Mouse (Mus musculus): ENCODE measurements around the gene Tbc1d32.

The Tbc1d32 gene

DNA sequence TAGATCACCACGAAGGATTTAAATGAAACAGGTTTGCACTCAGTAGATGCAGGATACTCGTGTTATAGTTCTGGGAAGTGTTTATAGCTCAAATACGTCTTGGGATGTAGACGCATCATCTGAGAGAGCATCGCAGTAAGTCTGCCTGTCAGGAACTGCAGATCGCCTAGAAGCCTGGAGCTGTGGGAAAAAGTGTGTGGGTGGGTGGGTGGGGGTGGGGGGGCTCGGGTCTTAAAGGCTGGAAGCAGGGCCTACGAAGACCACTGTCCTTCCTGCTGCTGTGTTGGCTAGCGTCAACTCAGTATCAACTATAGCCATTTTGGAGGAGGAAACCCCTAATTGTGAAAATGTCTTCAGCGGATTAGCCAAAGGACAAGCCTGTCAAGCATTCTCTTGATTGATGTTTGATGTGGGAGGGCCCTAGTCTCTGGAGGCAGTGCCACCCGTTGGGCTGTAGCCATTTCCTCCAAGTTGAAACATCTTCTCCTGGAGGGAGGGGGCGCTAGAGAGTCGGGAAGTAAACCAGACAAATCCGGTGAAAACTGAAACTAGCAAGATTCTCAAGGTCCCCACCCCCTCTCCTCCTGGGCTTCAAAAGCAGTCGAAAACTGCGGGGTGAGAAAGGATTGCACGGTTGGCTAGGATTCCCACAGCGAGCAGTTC, 122.0 kb downstream of the Tbc1d32 start, which contains the start of gene Msl3l2:
TSS of gene Msl3l2 (plus strand) at position 585 of the 663 bp plus-strand sequence.
- DNase-seq = peak; percentile 85

DNA sequence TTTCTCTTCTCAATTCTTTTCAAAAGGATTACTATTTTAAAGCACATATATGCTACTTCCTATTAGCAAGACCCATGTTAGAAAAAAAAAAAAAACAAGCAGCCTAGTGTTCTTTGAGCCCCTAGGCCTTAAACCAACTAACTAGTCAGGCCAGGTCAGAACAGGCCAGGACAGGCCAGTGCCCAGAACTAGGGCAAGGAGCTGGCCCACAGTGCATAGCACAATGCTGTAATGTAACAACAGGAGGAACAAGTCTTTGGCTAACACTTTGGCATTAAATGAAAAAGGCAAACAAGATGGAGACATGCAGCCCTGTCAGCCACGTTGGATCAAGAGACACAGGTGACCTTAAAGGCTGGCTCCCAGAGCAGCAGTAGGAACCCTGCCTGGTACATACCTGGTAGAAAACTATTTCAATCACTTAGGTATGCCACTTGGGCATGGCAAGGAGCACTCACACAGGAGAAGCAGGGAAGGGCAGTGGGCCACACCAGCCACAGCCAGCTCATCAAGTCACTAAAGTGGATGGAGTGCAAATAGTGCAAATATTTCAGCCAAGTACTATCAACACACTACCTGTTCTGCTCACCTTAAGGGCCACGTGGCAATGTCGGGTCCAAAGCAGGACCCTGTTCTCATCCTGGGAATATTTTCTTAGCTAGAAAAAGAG, 128.7 kb downstream of the Tbc1d32 start:
- DNase-seq = no peak

DNA sequence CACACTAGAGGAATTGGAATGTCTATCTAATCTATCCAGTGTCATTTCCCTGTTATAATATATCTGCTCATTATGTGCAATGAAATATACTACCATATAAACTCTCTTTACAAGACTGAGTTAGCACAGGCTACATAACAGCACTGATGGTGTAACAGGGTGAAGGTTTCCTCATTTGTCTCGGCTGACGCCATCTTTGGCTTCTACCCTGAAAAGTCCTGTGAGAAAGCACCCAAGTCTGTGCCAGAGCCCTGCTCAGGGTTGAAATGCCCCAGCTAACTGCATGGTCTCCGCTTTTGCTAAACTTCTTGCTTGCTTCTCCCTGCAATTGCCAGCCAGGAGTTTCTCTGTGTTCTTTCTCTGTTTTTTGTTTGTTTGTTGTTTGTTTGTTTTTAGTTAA, 129.4 kb downstream of the Tbc1d32 start:
- no peak for DNase-seq

DNA sequence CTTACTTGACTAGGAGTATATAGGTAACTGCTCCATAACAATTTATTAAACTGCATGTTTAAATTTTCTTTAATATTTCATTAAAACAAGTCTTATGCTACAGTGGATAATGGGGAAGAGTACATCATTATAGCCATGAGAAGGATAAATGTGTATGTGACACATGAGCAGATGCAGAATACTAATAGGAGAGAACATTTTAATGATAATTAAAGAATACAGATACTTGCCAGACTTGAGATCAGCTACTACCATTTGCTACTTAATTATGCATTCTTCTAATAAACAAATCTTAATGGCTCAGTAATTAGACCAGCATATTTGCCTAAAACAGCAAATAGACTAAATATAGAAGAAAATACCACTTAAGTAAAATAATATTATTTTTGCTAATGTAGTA, 131.7 kb downstream of the Tbc1d32 start:
- no peak for DNase-seq

DNA sequence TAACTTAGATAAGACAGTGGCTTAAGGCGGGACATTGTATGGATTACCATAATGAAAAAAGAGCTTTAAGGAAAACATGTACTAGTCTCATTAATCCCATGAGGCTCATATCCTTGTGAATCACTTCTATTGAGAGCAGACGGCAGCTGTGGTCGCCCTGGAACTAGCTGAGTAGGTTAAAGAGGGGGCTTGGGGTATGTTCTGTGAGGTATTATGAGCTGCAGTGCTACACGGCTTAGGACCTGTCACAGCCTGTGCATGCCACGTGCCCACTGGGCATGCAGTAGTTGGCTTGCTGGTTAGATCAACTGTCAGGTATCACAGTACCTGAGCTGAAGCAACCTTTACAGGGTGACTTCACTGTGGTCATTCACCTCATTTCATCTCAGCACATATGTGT, 133.9 kb downstream of the Tbc1d32 start:
- DNase-seq = no peak

DNA sequence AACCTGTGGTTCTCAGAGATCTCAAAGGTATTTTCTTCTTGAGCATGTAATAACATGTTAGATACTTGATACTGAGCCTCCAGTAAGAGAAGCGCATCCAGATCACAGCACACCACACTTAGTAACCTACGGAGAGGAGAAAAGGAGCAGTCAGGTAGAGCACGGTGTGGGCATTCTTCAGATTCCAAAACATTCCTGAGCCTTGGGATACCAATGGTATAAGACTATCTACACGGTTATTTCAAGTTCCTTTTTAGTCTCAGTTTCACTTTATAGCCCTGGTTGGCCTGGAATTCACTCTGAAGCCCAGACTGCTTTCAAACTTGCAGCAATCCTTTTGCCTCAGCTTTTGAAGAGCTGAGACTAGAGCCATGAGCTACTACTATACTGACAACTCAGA, 138.8 kb downstream of the Tbc1d32 start:
- no peak for DNase-seq

DNA sequence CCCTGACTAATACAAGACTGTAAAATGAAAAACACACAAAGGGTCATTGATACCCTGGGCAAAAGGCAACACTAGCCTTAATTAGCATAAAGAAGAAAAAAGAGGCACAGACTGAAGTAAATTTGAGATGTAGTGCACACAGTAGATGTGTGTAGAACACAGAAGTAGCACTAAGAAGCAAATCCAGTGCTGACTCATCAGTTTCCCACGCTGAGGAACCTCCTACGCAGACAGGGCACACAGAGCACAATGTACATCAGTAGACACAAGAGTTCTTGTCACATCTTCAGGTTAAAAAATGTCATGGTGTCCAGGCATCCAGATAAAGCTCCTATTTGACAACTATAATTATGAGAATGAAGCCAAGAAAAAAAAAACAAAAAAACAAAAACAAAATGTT, 165.7 kb downstream of the Tbc1d32 start:
- no peak for DNase-seq

DNA sequence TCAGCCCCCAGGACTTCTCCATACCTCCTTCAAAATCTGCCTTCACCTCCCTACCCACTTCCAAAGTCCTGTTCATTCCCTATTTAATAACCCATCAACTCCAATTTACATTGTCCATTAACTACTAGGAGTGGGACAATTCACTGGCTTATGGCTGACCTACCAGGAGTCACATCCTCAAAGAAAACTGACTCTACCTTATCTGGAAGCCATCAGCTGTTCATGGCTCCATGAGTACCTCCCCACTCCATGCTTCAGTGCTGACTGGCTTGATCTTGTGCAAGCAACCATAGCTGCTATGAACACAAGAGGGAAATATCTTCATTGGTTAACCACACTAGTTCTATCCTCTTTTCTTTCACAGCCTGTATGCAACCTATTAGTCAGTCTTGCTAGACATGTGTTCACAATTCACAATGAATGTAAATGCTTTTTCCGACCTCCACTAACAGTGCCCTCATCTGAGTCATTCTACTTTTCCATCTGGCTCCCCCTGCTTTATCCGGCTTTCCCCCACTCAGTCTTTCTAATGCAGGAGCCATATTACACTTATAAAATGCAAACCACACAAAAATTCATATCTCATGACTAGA, 167.2 kb downstream of the Tbc1d32 start:
- DNase-seq = no peak

DNA sequence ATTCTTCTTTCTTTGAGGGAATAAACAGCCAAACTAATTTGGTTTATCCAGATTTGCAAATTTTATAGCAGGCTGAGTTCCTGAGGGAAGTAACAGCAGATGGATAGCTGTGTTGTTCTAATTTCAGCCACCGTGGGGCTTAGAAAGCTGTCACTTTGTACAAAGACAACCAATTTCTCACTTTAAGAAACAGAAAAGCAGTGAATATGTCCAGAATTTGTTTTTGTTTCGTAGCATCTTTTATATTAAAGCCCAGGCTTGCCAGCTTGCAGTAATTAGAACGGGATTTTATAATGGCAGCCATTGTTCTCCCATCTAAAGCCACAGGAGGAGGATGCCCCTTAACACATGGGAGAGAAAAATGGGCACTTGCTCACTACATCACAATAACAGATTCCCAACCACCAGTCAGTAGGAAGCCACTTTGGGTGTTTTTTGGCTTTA, 169.5 kb downstream of the Tbc1d32 start:
- no peak for DNase-seq

DNA sequence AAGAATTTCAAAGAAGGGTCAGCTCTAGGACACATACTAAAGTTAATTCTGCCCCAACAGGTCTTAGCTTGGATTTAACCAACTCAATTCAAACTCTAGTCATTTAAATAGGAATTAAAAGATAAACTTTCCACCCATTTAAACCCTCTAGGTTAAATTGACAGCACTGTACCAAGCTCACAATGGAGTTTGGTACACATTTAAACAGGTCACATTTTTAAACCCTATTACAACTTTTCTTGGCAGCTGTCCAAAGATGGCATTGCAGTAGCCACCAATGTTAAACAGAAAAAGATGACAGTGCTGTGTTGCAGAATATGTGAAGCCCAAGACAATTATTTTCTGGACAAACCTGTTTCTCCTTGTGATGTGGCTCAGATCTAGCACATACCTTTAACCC, 203.1 kb downstream of the Tbc1d32 start:
- no peak for DNase-seq

DNA sequence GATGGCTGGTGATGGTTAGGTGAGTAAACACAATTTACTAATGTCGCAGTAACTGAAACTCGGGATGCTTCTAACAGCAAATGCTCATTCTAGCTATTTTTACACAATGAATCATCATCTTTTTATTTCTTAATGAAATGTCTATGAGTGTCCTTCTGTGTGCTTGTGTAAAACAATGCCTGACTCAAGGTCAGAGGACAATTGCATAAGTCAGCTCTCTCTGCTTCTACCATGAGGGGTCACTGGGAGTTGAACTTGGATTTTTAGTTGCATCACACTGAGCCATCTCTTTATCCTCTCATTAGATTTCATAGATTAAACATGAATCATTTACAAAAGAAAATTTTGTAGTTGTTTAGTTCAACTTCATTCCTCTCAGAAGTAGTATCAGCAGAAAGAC, 203.9 kb downstream of the Tbc1d32 start:
- DNase-seq = no peak

DNA sequence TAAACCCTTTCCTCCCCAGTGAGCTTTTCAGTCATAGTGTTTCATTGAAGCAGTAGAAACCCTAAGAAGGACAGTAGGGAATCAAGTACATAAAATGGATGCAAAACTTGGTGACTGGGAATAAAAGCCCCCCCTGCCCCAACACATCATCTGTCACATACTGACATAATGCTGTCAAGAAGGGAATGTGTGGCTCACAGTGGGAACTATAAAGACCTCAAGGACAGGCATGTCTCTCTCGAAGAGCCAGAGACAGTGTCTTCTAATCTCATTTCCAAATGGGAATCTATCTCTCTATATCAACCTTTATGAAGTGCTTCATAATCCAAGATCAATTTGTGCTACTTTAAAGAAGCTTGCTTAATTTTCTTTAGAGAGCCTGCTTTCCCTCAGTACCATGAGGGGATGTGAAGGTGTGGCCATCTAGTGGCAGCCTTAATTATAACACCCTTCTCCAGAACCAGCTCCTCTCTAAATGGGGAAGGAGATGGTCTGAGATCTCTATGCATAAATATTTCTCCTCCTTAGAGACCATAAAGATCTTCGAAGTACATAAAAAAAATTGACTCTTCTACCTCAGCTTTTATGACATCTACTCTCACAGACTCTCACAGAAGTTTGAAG, 248.5 kb downstream of the Tbc1d32 start:
- DNase-seq = no peak

DNA sequence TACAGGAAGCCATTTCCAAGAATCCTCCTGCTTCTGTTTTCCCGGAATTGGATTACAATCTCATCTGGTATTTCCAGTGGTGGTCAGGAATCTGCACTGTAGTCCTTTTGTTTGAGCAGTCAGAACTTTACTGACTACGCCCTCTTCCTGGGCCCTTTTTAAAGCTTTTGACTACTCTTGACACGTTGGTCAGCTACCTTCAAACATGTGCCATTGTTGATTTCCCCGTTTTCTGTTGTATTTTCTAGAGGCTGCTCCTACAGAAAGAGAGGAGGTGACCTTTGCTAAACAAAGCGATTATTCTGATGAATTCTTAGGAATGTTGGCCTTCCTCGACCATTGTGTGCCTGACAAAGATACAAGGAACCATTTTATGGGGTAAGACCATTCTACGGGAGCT, 250.5 kb downstream of the Tbc1d32 start:
- DNase-seq = no peak
